Mouse (Mus musculus): Measurements from ENCODE around the gene Otud7b. TPM values are rescaled to one million over a fixed set of nuclear protein-coding genes. Genes with fewer than 3 reads are reported as not detected.
"Not testable (repeated sequence)": the region's sequence is repeated elsewhere in the genome, so short reads cannot be mapped to it uniquely, and the experiment has no call there.

Gene Otud7b
- polyA plus RNA-seq, 1 experiment from 2014 or later, result 14.9 TPM

DNA sequence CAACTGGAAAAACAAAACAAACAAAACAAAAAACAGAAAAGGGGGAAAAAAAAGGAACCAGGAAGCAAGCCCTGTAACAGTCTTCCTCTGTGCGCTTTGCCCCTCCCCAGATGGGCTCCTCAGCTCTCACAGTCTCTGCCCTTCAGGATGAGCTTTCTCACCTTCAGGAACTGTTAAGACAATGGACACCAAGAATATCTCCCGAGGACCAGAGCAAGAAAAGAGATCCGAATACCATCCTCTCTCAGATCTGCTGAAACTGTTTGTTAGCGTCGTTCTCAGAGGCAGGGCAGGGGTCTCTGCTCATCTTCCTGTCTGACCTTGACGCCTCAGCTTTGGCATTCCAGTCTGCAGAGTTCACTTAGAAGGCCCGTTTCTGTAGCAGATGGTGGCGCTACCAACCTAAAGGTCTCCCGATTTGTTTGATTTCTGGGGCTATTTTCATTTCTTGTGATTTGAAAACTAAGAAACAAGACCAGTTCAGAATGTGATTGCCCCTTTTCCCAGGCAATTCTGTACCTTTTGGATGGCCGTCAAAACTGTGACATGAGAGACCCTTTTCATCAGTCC lies 66.7 kb downstream of the Otud7b start:
- no peaks in the 10 kb centered on the region for H3K27me3 ChIP-seq (replicated peaks)
- ATAC-seq (ENCODE audit: extremely low read depth, insufficient number of reproducible peaks, low FRiP score, low TSS enrichment), result no peak
- H3K9me3 ChIP-seq, result no peaks in the 10 kb centered on the region
- H3K9ac ChIP-seq, result peak overlapping the region; percentile 95
- H3K4me1 ChIP-seq, result peaks cover 34% of the 10 kb centered on the region
- peaks cover 40% of the 10 kb centered on the region for H3K36me3 ChIP-seq
- H3K4me2 ChIP-seq, result peak overlapping the region; percentile 93
- H3K27ac ChIP-seq (replicated peaks), result peak overlapping the region; percentile 99
- H3K4me3 ChIP-seq, result peak overlapping the region; percentile 96
- 45% methylated on average over 10 of the region's 10 CpGs for WGBS

DNA sequence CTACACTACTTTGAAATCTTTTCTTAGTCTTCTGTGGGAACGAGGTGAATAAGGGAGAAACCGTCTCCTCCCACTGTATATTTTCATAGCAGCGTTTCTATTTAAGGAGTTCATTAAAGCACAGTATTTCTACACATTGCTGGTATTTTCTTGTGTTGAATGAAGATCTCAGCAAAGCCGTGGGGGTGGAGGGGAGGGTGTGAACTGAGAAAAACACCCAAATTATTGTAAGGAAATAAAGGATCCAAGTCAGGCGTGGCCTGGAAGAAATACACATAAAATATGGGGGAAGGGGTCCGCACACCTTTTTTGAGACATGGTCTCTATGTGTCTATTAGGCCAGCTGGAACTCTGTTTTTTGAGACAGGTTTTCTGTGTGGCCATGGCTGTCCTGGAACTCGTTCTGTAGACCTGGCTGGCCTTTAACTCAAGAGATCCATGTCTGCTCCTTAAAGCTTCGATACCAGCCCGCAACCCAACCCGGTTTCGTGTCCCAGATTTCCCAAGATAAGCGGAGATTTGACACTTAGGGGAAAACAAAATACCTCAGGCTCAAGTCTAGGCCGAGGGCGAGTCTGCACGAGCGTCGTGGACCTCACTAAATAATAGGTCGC lies 67.4 kb downstream of the Otud7b start:
- Histone ChIP-seq H3K9ac (peak overlapping the region; percentile 95), H3K4me3 (peak overlapping the region; percentile 96), H3K27ac (replicated peaks) (peak overlapping the region; percentile 99), H3K36me3 (peaks cover 47% of the 10 kb centered on the region), H3K4me1 (peaks cover 37% of the 10 kb centered on the region), H3K9me3 (no peaks in the 10 kb centered on the region), H3K27me3 (replicated peaks) (no peaks in the 10 kb centered on the region), H3K4me2 (peak overlapping the region; percentile 93)
- no peak for ATAC-seq (ENCODE audit: extremely low read depth, insufficient number of reproducible peaks, low FRiP score, low TSS enrichment)
- 15% methylated on average over 18 of the region's 18 CpGs for WGBS

DNA sequence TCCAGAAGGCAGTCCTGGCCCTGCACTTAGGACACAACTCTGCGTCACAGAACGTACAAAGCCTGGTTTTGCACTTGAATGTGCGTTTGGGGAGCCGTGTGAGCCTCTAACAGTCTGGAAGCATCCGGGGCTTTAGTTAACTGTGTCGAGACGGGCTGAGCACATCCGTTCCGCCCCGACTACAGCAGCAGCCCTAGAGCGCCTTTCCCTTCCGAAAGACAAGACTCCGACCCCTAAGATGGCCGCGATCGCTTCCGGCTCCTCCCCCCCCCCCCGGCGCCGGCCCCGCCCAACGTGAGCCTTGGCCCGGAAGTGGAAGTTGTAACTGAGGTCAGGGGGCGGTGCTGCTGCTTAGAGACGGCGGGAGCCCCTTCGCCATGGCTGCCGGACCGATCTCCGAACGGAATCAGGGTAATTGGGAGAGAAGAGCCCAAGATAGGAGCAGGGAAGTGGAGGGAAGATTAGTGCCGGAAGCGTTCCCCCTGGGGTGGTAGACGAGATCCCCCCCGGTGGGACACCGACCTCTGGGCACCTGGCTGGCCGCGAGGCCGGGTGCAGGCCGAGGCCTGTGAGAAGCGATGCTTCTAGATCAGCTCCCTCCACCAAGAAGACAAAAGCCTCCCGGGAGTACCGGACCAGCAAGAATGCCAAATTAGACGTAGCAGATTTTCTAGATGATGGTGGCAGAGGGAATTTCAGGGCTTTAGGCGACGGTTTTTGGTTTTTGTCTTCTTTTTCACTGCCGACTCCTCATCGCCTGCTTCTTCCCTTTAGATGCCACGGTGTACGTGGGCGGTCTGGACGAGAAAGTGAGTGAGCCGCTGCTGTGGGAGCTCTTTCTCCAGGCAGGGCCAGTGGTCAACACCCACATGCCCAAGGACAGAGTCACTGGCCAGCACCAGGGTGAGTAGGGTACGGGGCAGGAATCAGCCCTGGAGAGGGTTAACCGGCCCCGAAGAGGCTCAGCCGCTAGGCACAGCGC lies 68.2 kb downstream of the Otud7b start, which contains the start of gene Sf3b4:
Sf3b4 (plus strand) TSS at position 136 of the 982 bp plus-strand sequence.
- Histone ChIP-seq H3K4me3 (peak within 1 kb of the TSS; percentile 96), H3K4me2 (peak within 1 kb of the TSS; percentile 93), H3K27ac (replicated peaks) (peak within 1 kb of the TSS; percentile 99), H3K9ac (peak within 1 kb of the TSS; percentile 95), H3K27me3 (replicated peaks) (no peaks in the 10 kb centered on the region), H3K36me3 (peaks cover 53% of the 10 kb centered on the region), H3K9me3 (no peaks in the 10 kb centered on the region), H3K4me1 (peaks cover 37% of the 10 kb centered on the region)
- WGBS, result under 1% methylated on average over 55 of the region's 58 CpGs
- peak; percentile 84 for ATAC-seq (ENCODE audit: extremely low read depth, insufficient number of reproducible peaks, low FRiP score, low TSS enrichment)

DNA sequence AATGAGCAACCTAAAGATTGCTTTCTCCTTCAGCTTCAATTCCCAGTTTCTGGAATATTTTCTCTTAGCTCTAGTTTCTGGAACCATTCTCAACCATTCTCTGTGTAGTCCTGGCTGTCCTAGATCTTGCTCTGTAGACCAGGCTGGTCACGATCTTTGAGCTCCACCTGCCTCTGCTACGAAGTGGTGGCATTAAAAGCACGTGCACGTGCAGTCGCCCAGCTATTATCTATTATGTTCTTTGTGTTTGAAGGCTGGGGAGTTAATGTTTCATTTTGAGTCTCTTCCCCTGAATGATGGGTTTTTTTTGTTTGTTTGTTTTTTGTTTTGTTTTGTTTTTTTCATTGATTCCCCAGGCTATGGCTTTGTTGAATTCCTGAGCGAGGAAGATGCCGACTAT lies 68.9 kb downstream of the Otud7b start:
- Histone ChIP-seq H3K9ac (peak overlapping the region; percentile 95), H3K27ac (replicated peaks) (no peak overlapping the region), H3K36me3 (peaks cover 54% of the 10 kb centered on the region), H3K4me2 (peak overlapping the region; percentile 93), H3K4me3 (peak overlapping the region; percentile 96), H3K9me3 (no peaks in the 10 kb centered on the region), H3K27me3 (replicated peaks) (no peaks in the 10 kb centered on the region), H3K4me1 (peaks cover 37% of the 10 kb centered on the region)
- WGBS, result 36% methylated on average over 7 of the region's 7 CpGs
- no peak for ATAC-seq (ENCODE audit: extremely low read depth, insufficient number of reproducible peaks, low FRiP score, low TSS enrichment)

DNA sequence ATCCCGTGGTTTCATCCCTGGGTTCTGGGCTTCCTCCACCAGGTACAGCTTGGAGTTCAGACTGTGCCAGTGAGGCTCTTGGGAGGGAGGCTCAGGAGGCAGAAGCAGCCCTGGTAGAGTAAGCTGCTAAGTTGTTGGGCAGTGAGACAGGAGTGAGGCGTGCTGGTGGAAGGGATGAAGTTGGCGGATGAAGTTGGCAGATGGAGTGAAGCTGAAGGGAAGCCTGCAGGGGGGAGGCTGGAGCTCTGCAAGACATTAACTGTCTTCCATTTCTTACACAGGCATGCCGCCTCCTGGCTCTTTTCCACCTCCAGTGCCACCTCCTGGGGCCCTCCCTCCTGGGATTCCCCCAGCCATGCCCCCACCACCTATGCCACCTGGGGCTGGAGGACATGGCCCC lies 69.7 kb downstream of the Otud7b start:
- peaks cover 61% of the 10 kb centered on the region for H3K36me3 ChIP-seq
- H3K4me1 ChIP-seq, result peaks cover 37% of the 10 kb centered on the region
- peak overlapping the region; percentile 93 for H3K4me2 ChIP-seq
- H3K4me3 ChIP-seq; H3K27me3 ChIP-seq (replicated peaks); ATAC-seq (ENCODE audit: extremely low read depth, insufficient number of reproducible peaks, low FRiP score, low TSS enrichment); H3K27ac ChIP-seq (replicated peaks); H3K9me3 ChIP-seq: not testable (repeated sequence)
- peak overlapping the region; percentile 44; the same call in 1 of the 2 replicates for H3K9ac ChIP-seq
- WGBS, result 90% methylated on average over 4 of the region's 4 CpGs

DNA sequence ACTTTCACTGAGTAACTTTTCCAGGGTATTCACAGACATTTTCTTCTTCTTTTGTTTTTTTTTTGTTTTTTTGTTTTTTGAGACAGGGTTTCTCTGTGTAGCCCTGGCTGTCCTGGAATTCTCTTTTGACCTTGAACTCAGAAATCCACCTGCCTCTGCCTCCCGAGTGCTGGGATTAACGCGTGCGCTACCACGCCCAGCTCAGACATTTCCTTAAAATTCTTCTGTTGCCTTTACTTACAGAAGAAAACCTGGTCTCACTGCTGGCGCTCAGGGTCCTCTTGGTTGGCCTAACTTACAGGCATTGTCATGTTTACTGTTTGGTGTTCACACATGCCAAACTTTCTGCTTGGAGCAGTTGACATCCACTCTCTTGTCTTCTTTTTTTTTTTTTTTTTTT lies 70.9 kb downstream of the Otud7b start:
- no peak overlapping the region for H3K9ac ChIP-seq
- H3K27me3 ChIP-seq (replicated peaks), result no peaks in the 10 kb centered on the region
- peaks cover 38% of the 10 kb centered on the region for H3K4me1 ChIP-seq
- H3K27ac ChIP-seq (replicated peaks), result no peak overlapping the region
- 93% methylated on average over 6 of the region's 6 CpGs for WGBS
- H3K36me3 ChIP-seq, result peaks cover 55% of the 10 kb centered on the region
- no peak overlapping the region for H3K4me2 ChIP-seq
- no peaks in the 10 kb centered on the region for H3K9me3 ChIP-seq
- H3K4me3 ChIP-seq, result no peak overlapping the region
- no peak for ATAC-seq (ENCODE audit: extremely low read depth, insufficient number of reproducible peaks, low FRiP score, low TSS enrichment)

DNA sequence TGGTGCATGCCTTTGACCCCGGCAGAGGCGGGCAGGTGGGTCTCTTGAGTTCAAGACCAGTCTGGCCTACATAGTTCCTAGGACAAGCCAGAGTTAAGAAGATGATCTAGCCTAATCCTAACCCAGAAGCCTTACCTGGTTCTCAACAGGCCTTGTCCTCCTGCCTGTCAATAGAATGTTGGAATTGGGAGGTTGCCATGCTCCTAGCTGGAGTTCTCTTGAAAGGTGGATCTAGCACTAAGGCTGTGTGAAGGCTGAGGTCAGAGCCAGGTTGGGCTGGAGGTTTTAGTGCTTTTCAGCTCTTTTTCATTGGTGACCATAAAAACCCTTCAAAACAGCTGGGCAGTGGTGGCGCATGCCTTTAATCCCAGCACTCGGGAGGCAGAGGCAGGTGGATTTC lies 74.1 kb downstream of the Otud7b start:
- Histone ChIP-seq H3K27me3 (replicated peaks) (no peaks in the 10 kb centered on the region), H3K9me3 (no peaks in the 10 kb centered on the region), H3K4me2 (no peak overlapping the region), H3K4me3 (no peak overlapping the region), H3K27ac (replicated peaks) (no peak overlapping the region), H3K4me1 (peaks cover 41% of the 10 kb centered on the region), H3K9ac (no peak overlapping the region), H3K36me3 (peaks cover 55% of the 10 kb centered on the region)
- ATAC-seq (ENCODE audit: extremely low read depth, insufficient number of reproducible peaks, low FRiP score, low TSS enrichment), result no peak
- 92% methylated on average over 4 of the region's 4 CpGs for WGBS

DNA sequence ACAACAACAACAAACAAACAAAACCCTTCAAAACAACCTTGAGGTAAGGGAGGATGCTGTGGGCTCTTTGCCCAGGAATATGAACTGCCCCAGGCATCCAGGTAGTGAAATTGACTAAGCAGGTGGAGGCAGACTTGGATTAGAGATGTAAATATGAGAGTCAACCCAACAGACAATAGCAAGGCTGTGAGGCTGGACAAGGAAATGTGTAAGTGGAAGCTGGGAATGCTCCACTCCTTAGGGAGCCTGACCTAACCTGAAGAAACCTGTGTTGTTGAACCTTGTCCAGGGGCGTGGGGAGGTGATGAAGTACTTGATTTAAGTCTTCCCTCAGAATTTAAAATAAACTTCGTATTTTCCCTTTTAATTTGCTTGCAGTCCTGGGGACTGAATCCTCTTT lies 74.6 kb downstream of the Otud7b start:
- no peak for ATAC-seq (ENCODE audit: extremely low read depth, insufficient number of reproducible peaks, low FRiP score, low TSS enrichment)
- 79% methylated on average over 2 of the region's 2 CpGs for WGBS
- H3K27me3 ChIP-seq (replicated peaks), result no peaks in the 10 kb centered on the region
- H3K9ac ChIP-seq, result no peak overlapping the region
- H3K36me3 ChIP-seq, result peaks cover 51% of the 10 kb centered on the region
- H3K4me1 ChIP-seq, result peaks cover 44% of the 10 kb centered on the region
- H3K4me2 ChIP-seq, result no peak overlapping the region
- H3K4me3 ChIP-seq, result no peak overlapping the region
- no peak overlapping the region for H3K27ac ChIP-seq (replicated peaks)
- H3K9me3 ChIP-seq, result no peaks in the 10 kb centered on the region

DNA sequence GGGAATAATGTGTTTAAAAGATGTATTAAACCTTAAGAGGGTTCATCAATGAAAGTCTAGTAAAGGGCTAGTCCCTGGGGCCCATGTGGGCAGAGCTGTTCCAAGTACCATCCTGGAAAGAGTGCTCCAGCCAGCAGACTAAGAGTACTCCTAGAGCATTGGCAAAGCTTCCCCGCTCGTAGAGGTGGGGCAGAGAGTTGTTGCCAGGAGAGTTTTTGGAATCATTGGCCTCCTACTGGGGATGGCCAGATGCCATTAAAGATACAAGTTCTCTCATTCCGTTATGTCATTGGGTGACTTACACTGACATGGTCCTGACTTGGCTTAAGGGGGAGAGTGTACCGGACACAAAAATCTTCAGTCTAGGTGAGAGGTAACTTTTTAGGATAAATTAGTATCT lies 75.2 kb downstream of the Otud7b start:
- no peak overlapping the region for H3K4me2 ChIP-seq
- no peak overlapping the region for H3K27ac ChIP-seq (replicated peaks)
- H3K9me3 ChIP-seq, result no peaks in the 10 kb centered on the region
- no peak overlapping the region for H3K9ac ChIP-seq
- peaks cover 51% of the 10 kb centered on the region for H3K36me3 ChIP-seq
- peaks cover 41% of the 10 kb centered on the region for H3K4me1 ChIP-seq
- WGBS, result 55% methylated on average over 4 of the region's 4 CpGs
- no peak for ATAC-seq (ENCODE audit: extremely low read depth, insufficient number of reproducible peaks, low FRiP score, low TSS enrichment)
- no peaks in the 10 kb centered on the region for H3K27me3 ChIP-seq (replicated peaks)
- no peak overlapping the region for H3K4me3 ChIP-seq

DNA sequence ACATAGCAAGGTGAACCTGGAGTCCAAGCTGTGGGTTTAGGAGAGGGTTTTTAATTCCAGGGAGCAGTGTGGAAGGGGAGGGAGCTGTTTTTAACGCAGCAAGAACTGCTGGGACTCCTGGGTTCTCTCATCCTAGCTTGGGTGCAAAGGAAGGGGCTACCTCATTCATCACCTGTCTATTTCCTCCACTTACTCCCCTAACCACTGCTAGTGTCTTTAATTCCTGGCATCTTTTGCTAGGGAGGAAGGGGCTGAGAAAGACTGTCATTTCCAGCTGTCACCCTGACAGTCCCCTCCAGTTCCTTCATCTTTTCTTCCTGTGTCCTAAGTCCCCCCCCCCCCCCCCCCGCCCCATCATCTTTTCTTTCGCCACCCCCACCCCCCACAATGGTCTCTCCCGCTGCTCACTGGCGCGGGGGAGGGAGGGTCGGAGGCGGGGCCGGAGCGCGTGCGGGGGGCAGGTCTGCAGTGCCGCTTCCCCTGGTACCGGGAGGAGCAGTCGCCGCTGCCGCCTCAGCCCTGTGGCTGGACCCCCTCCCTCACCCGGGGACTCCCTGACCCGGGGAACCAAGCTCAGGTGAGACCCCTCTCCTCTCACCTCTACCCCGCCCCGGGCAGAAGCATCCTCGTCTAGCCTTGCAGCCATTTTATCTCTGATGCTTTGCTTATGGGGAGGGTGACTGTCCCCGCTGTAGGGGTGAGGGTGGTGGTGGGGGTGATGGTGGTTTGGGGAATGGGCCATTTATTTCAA lies 76.6 kb downstream of the Otud7b start, which contains the start of gene Sv2a:
Sv2a (plus strand) TSS at position 425 of the 751 bp plus-strand sequence.
- Histone ChIP-seq H3K27me3 (replicated peaks) (no peaks in the 10 kb centered on the region), H3K4me3 (peak within 1 kb of the TSS; percentile 74), H3K27ac (replicated peaks) (peak within 1 kb of the TSS; percentile 96), H3K36me3 (peaks cover 51% of the 10 kb centered on the region), H3K4me1 (peaks cover 39% of the 10 kb centered on the region), H3K4me2 (peak within 1 kb of the TSS; percentile 70), H3K9me3 (no peaks in the 10 kb centered on the region), H3K9ac (peak within 1 kb of the TSS; percentile 88)
- WGBS, result 0% methylated on average over 14 of the region's 23 CpGs
- no peak for ATAC-seq (ENCODE audit: extremely low read depth, insufficient number of reproducible peaks, low FRiP score, low TSS enrichment)

Data from heart, embryonic 13.5 days (tissue).